Mouse (Mus musculus) heart, embryonic 14.5 days (tissue): ENCODE measurements around the gene Clic4. TPM values are rescaled to one million over a fixed set of nuclear protein-coding genes. Genes with fewer than 3 reads are reported as not detected.
A peak's percentile ranks its signal among the peaks of the same experiment; 100 is the strongest.
"Not testable (repeated sequence)": the region's sequence is repeated elsewhere in the genome, so short reads cannot be mapped to it uniquely, and the experiment has no call there.

Experiments used
- ATAC-seq: fragments of 200-750 bp; cut with Nextera tagmentation; 2 replicates; pipeline ENCODE4 v1.8.0; 2017; ENCODE audit warnings: low read depth, moderate TSS enrichment; ENCODE audit not compliant: insufficient number of reproducible peaks, insufficient read depth, low FRiP score
- H3K27ac ChIP-seq, 2 experiments: fragments of 200-500 bp in 1 of 2; fragments of 300-500 bp in 1 of 2; sonication (generic) in 1 of 2; replicated peaks in 1 of 2; 2 replicates each; pipeline ENCODE4 v1.5.1; 2012 to 2014; ENCODE audit warnings: low read depth in 2 of 2, low read length in 2 of 2, control low read depth in 1 of 2, mild to moderate bottlenecking in 1 of 2, mixed read lengths in 1 of 2; ENCODE audit not compliant: control insufficient read depth in 1 of 2, insufficient read depth in 1 of 2
- H3K27me3 ChIP-seq: fragments of 300-500 bp; sonication (generic); 2 replicates; pipeline ENCODE4 v1.6.1; 2014; ENCODE audit warnings: mild to moderate bottlenecking, low read length, control low read depth; ENCODE audit not compliant: control insufficient read depth, insufficient read depth
- H3K36me3 ChIP-seq: fragments of 300-500 bp; sonication (generic); 2 replicates; pipeline ENCODE4 v1.6.1; 2014; ENCODE audit warnings: mild to moderate bottlenecking, control low read depth, low read length, mixed read lengths; ENCODE audit not compliant: control insufficient read depth, insufficient read depth
- H3K4me1 ChIP-seq, 2 experiments: fragments of 200-500 bp in 1 of 2; fragments of 300-500 bp in 1 of 2; sonication (generic) in 1 of 2; 2 replicates each; pipeline ENCODE4 v1.6.1; 2012 to 2014; ENCODE audit warnings: low read length in 2 of 2, control low read depth in 1 of 2, mixed read lengths in 1 of 2; ENCODE audit not compliant: control insufficient read depth in 2 of 2, insufficient read depth in 2 of 2
- H3K4me2 ChIP-seq: fragments of 300-500 bp; sonication (generic); 2 replicates; pipeline ENCODE4 v1.6.1; 2014; ENCODE audit warnings: mild to moderate bottlenecking, low read length
- H3K4me3 ChIP-seq, 2 experiments: fragments of 200-500 bp in 1 of 2; fragments of 300-500 bp in 1 of 2; sonication (generic) in 1 of 2; 2 replicates each; pipeline ENCODE4 v1.5.1; 2012 to 2014; ENCODE audit warnings: low read length in 2 of 2, mild to moderate bottlenecking in 2 of 2, control low read depth in 1 of 2, low read depth in 1 of 2, moderate library complexity in 1 of 2; ENCODE audit not compliant: control insufficient read depth in 1 of 2, insufficient read depth in 1 of 2
- H3K9ac ChIP-seq: fragments of 300-500 bp; sonication (generic); 2 replicates; pipeline ENCODE4 v1.6.1; 2014; ENCODE audit warnings: mild to moderate bottlenecking, low read length
- H3K9me3 ChIP-seq: fragments of 300-500 bp; sonication (generic); 2 replicates; pipeline ENCODE4 v1.6.1; 2016; ENCODE audit warnings: low read length, control low read depth; ENCODE audit not compliant: control insufficient read depth
- WGBS: fragments of 180-500 bp; shearing (Covaris S2); extraction: QIAGEN DNeasy Blood & Tissue Kit; methylation state at CpG from one replicate; pipeline ENCODE4 v1.1.7; 2014; 5-methylcytosine and 5-hydroxymethylcytosine counted together
- polyA plus RNA-seq: library from polyadenylated mRNA; unstranded; fragments of >200 nt; fragmentation: Nextera tagmentation; extraction: Ambion mirVana; gene quantifications from 2 replicates; pipeline ENCODE4 v1.2.1, GENCODE M21; 2014

Clic4 gene
- polyA plus RNA-seq, 1 experiment from 2014 or later = 181 TPM

- Histone ChIP-seq H3K4me2 (no peak overlapping the region), H3K4me3 (no peak overlapping the region), H3K27me3 (no peaks in the 10 kb centered on the region), H3K4me1 (no peaks in the 10 kb centered on the region), H3K9ac (no peak overlapping the region), H3K36me3 (no peaks in the 10 kb centered on the region), H3K27ac (no peak overlapping the region), H3K9me3 (peaks cover 6% of the 10 kb centered on the region; the same call in 1 of the 2 replicates)
- no peak for ATAC-seq
- 93% methylated on average over 1 of the region's 1 CpGs for WGBS
Measured at GRCm38 (mm10) chr4:135190364-135190763, 82.2 kb downstream of the Clic4 start.

- Histone ChIP-seq H3K4me3 (no peak overlapping the region), H3K36me3 (no peaks in the 10 kb centered on the region), H3K9ac (no peak overlapping the region), H3K4me1 (no peaks in the 10 kb centered on the region), H3K27me3 (no peaks in the 10 kb centered on the region), H3K9me3 (no peaks in the 10 kb centered on the region), H3K27ac (no peak overlapping the region), H3K4me2 (no peak overlapping the region)
- ATAC-seq = no peak
- WGBS = 71% methylated on average over 12 of the region's 12 CpGs
Measured at GRCm38 (mm10) chr4:135189452-135190008, 83.1 kb downstream of the Clic4 start.

- 99% methylated on average over 6 of the region's 13 CpGs for WGBS
- H3K36me3 ChIP-seq, H3K4me1 ChIP-seq, H3K4me3 ChIP-seq, H3K9ac ChIP-seq, H3K27me3 ChIP-seq, H3K27ac ChIP-seq, H3K4me2 ChIP-seq, ATAC-seq, H3K9me3 ChIP-seq: not testable (repeated sequence)
Measured at GRCm38 (mm10) chr4:135184277-135184676, 88.3 kb downstream of the Clic4 start.

GRCm38 (mm10) chr4:135181819-135182218 lies 90.8 kb downstream of the Clic4 start:
- Histone ChIP-seq H3K27ac (no peak overlapping the region), H3K4me3 (no peak overlapping the region), H3K4me1 (peaks cover 0 to 2% of the 10 kb centered on the region in 2 experiments; a peak in 3 of 4 replicates), H3K36me3 (no peaks in the 10 kb centered on the region), H3K4me2 (no peak overlapping the region), H3K9ac (no peak overlapping the region), H3K27me3 (peaks cover 21% of the 10 kb centered on the region), H3K9me3 (no peaks in the 10 kb centered on the region)
- WGBS = 82% methylated on average over 4 of the region's 4 CpGs
- ATAC-seq = no peak

- no peak for ATAC-seq
- Histone ChIP-seq H3K27me3 (peaks cover 44% of the 10 kb centered on the region), H3K4me1 (peaks cover 3 to 13% of the 10 kb centered on the region in 2 experiments; a peak in 3 of 4 replicates), H3K36me3 (no peaks in the 10 kb centered on the region), H3K9ac (no peak overlapping the region), H3K4me3 (no peak overlapping the region), H3K27ac (no peak overlapping the region), H3K4me2 (no peak overlapping the region), H3K9me3 (no peaks in the 10 kb centered on the region)
- WGBS = 29% methylated on average over 5 of the region's 5 CpGs
Measured at GRCm38 (mm10) chr4:135179077-135179481, 93.5 kb downstream of the Clic4 start.

- peaks cover 3 to 13% of the 10 kb centered on the region in 2 experiments; a peak in 3 of 4 replicates for H3K4me1 ChIP-seq
- ATAC-seq = no peak
- no peak overlapping the region for H3K27ac ChIP-seq
- H3K27me3 ChIP-seq = peaks cover 55% of the 10 kb centered on the region
- H3K9me3 ChIP-seq = no peaks in the 10 kb centered on the region
- no peaks in the 10 kb centered on the region for H3K36me3 ChIP-seq
- H3K9ac ChIP-seq = no peak overlapping the region
- no peak overlapping the region for H3K4me2 ChIP-seq
- H3K4me3 ChIP-seq = no peak overlapping the region
Measured at GRCm38 (mm10) chr4:135177568-135177967, 95.0 kb downstream of the Clic4 start.

GRCm38 (mm10) chr4:135175406-135176120 lies 97.1 kb downstream of the Clic4 start:
- no peaks in the 10 kb centered on the region for H3K36me3 ChIP-seq
- H3K27ac ChIP-seq = no peak overlapping the region
- H3K4me1 ChIP-seq = peaks cover 3 to 13% of the 10 kb centered on the region in 2 experiments; a peak in 3 of 4 replicates
- no peaks in the 10 kb centered on the region for H3K9me3 ChIP-seq
- H3K9ac ChIP-seq = peak overlapping the region; percentile 57
- H3K27me3 ChIP-seq = peaks cover 65% of the 10 kb centered on the region
- no peak for ATAC-seq
- H3K4me3 ChIP-seq = peak overlapping the region; percentile 25 to 39
- 8% methylated on average over 38 of the region's 38 CpGs for WGBS
- H3K4me2 ChIP-seq = peak overlapping the region; percentile 77
